Comparison of ENCODE assay signal across 8 mouse cellular contexts in genomic region chr1:64120421-64120810, GRCm38 (mm10). TPM values are rescaled to one million over a fixed set of nuclear protein-coding genes. Genes with fewer than 3 reads are reported as not detected.
DNase-seq lines count a peak whose midpoint lies in the region; ATAC-seq and TF ChIP-seq lines count a peak whose summit lies in the region.

No protein-coding gene starts in this region.

- peak overlapping the region; percentile 67 for H3K4me2 ChIP-seq in forebrain, embryonic 16.5 days (ENCODE audit: low read length)
- H3K4me2 ChIP-seq in hindbrain, postnatal 0 days (ENCODE audit: low read depth, low read length): peak overlapping the region; percentile 65
- peak overlapping the region; percentile 63 for H3K4me2 ChIP-seq in limb, embryonic 15.5 days
- peak overlapping the region; percentile 83 for H3K4me2 ChIP-seq in myocyte (ENCODE audit: low read depth)

- H3K9ac ChIP-seq in forebrain, embryonic 16.5 days (replicated peaks; ENCODE audit: low read depth, low read length): peak overlapping the region; percentile 92
- H3K9ac ChIP-seq in hindbrain, postnatal 0 days (replicated peaks; ENCODE audit: low read length): peak overlapping the region; percentile 91
- peak overlapping the region; percentile 56 for H3K9ac ChIP-seq in limb, embryonic 15.5 days

- H3K27ac ChIP-seq in gastrocnemius, adult 2 months: peak overlapping the region; percentile 100
- peak overlapping the region; percentile 100 for H3K27ac ChIP-seq in forebrain, embryonic 16.5 days (ENCODE audit: low read length)
- peak overlapping the region; percentile 100 for H3K27ac ChIP-seq in hindbrain, postnatal 0 days
- peak overlapping the region; percentile 100 for H3K27ac ChIP-seq in limb, embryonic 15.5 days

- intact Hi-C loops in gastrocnemius, adult 2 months (cut with DNase I): loop anchor here (2.0 to 10.0 kb wide), 9 partner anchors 33 to 414 kb away; partner anchors contain the start of gene Creb1

- TF ChIP-seq POLR2A in myocyte (IDR thresholded peaks at IDR 0.05; ENCODE audit: insufficient read length, low read depth): peak; percentile 37

- peaks cover 56% of the 10 kb centered on the region for H3K79me2 ChIP-seq in myocyte (ENCODE audit: control insufficient read depth, insufficient read depth)

- no peaks in the 10 kb centered on the region for H3K36me3 ChIP-seq in forebrain, embryonic 16.5 days (ENCODE audit: control insufficient read depth, insufficient read depth)
- no peaks in the 10 kb centered on the region for H3K36me3 ChIP-seq in hindbrain, postnatal 0 days (ENCODE audit: insufficient read depth, low read length)
- no peaks in the 10 kb centered on the region for H3K36me3 ChIP-seq in limb, embryonic 15.5 days
- H3K36me3 ChIP-seq in myocyte (ENCODE audit: control insufficient read depth, insufficient read depth): no peaks in the 10 kb centered on the region

- ATAC-seq in forebrain, embryonic 16.5 days: no peak
- ATAC-seq in hindbrain, postnatal 0 days: no peak
- ATAC-seq in limb, embryonic 15.5 days (ENCODE audit: insufficient number of reproducible peaks, low FRiP score, low TSS enrichment, low read depth): no peak

- peak; percentile 48 for DNase-seq in gastrocnemius, adult 2 months
- DNase-seq in gastrocnemius, adult 8-10 months (ENCODE audit: low spot score in 2 of 2): no peak
- peak; percentile 77 for DNase-seq in brain, adult 2 months (ENCODE audit: low read depth, low spot score)
- DNase-seq in hindbrain, postnatal 0 days (ENCODE audit: low spot score): peak; percentile 70
- DNase-seq in thymus, postnatal 25 days: peak; percentile 63

- no peaks in the 10 kb centered on the region for H3K9me3 ChIP-seq in forebrain, embryonic 16.5 days (ENCODE audit: control insufficient read depth, low read length)
- no peaks in the 10 kb centered on the region for H3K9me3 ChIP-seq in hindbrain, postnatal 0 days (ENCODE audit: low read length)
- no peaks in the 10 kb centered on the region for H3K9me3 ChIP-seq in limb, embryonic 15.5 days

- no peaks in the 10 kb centered on the region for H3K27me3 ChIP-seq in forebrain, embryonic 16.5 days (replicated peaks; ENCODE audit: control insufficient read depth, insufficient read depth, low read length)
- H3K27me3 ChIP-seq in hindbrain, postnatal 0 days (ENCODE audit: insufficient read depth, low read length): no peaks in the 10 kb centered on the region
- no peaks in the 10 kb centered on the region for H3K27me3 ChIP-seq in limb, embryonic 15.5 days
- no peaks in the 10 kb centered on the region for H3K27me3 ChIP-seq in myocyte (ENCODE audit: control insufficient read depth, insufficient read depth, insufficient read length)

- H3ac ChIP-seq in myocyte (ENCODE audit: control insufficient read depth, insufficient read length): peak overlapping the region; percentile 95

- peak overlapping the region; percentile 99 for H3K4me3 ChIP-seq in gastrocnemius, adult 2 months
- H3K4me3 ChIP-seq in forebrain, embryonic 16.5 days (replicated peaks; ENCODE audit: low read length): peak overlapping the region; percentile 90
- H3K4me3 ChIP-seq in hindbrain, postnatal 0 days (ENCODE audit: low read length): peak overlapping the region; percentile 87
- peak overlapping the region; percentile 73 for H3K4me3 ChIP-seq in limb, embryonic 15.5 days
- H3K4me3 ChIP-seq in myocyte: peak overlapping the region; percentile 98

- under 1% methylated on average over 13 of the region's 13 CpGs for WGBS in forebrain, embryonic 16.5 days
- under 1% methylated on average over 13 of the region's 13 CpGs for WGBS in hindbrain, postnatal 0 days
- under 1% methylated on average over 13 of the region's 13 CpGs for WGBS in limb, embryonic 15.5 days

- no peak for TF ChIP-seq CTCF in gastrocnemius, adult 2 months (IDR thresholded peaks at IDR 0.05)
- TF ChIP-seq CTCF in hindbrain, postnatal 0 days (IDR thresholded peaks at IDR 0.05; ENCODE audit: low read depth): no peak

- peaks cover 35% of the 10 kb centered on the region for H3K4me1 ChIP-seq in forebrain, embryonic 16.5 days (replicated peaks; ENCODE audit: control insufficient read depth, insufficient read depth, low read length)
- H3K4me1 ChIP-seq in hindbrain, postnatal 0 days (ENCODE audit: insufficient read depth, low read length): peaks cover 24% of the 10 kb centered on the region
- peaks cover 31% of the 10 kb centered on the region for H3K4me1 ChIP-seq in limb, embryonic 15.5 days

TF ChIP-seq in myocyte, 11 proteins besides CTCF, POLR2A, EP300 and RAD21:
- TF ChIP-seq USF1 (IDR thresholded peaks at IDR 0.05; ENCODE audit: low read depth) (no peak), CEBPB (IDR thresholded peaks at IDR 0.05; ENCODE audit: insufficient read depth, poor library complexity, severe bottlenecking) (no peak), MYOG (IDR thresholded peaks at IDR 0.05; ENCODE audit: control insufficient read depth in 1 of 3, insufficient read depth in 1 of 3, insufficient read length in 2 of 3, low read depth in 2 of 3) (no peak), REST (IDR thresholded peaks at IDR 0.05; ENCODE audit: insufficient read depth, insufficient read length) (no peak), TCF12 (IDR thresholded peaks at IDR 0.05; ENCODE audit: insufficient read depth, poor library complexity, severe bottlenecking) (no peak), TCF3 (IDR thresholded peaks at IDR 0.05; ENCODE audit: insufficient read length, low read depth) (no peak), SRF (IDR thresholded peaks at IDR 0.05; ENCODE audit: control insufficient read depth, insufficient read length, low read depth) (no peak)

RNA-seq across cellular contexts. Expression of gene Klf7, which starts 1.7 kb away (rescaled TPM):
- total RNA-seq in gastrocnemius, adult 2 months (2021): 10 to 100 TPM in 1 of 2 experiments, 1 to 10 TPM in 1; 7.6 to 12.6 TPM
- 1 to 10 TPM; 4.6 to 7.0 (median 5.4) TPM for total RNA-seq in gastrocnemius, adult 8-10 months (2022)
- 131 and 137 TPM in 2 replicates for polyA plus RNA-seq in forebrain, embryonic 16.5 days (2015; fragmentation: Nextera tagmentation; extraction: Ambion mirVana)
- total RNA-seq in hindbrain, postnatal 0 days (2014; rRNA removed): 47.3 and 48.0 TPM in 2 replicates
- 115 and 120 TPM in 2 replicates for polyA plus RNA-seq in hindbrain, postnatal 0 days (2015; fragmentation: Nextera tagmentation; extraction: Ambion mirVana)
- 22.5 and 27.5 TPM in 2 replicates for polyA plus RNA-seq in limb, embryonic 15.5 days (2015; fragmentation: Nextera tagmentation; extraction: Ambion mirVana)
- polyA plus RNA-seq in myocyte (2012; fragmentation: generic; extraction: Trizol): 3.9 TPM

Comparison
In these comparisons a context has a peak if more than half of its experiments do, and no peak if none do; other contexts are left out.
1. DNase-seq: peak in gastrocnemius, adult 2 months (single experiment), brain, adult 2 months (single experiment), hindbrain, postnatal 0 days (single experiment) and thymus, postnatal 25 days (single experiment); none in gastrocnemius, adult 8-10 months (0 of 2).
2. Peak in every context shown above with its lines, with median percentiles within 50 percentile points of each other: H3K27ac ChIP-seq, H3K4me3 ChIP-seq, H3K4me2 ChIP-seq and H3K9ac ChIP-seq.